Mouse (Mus musculus): ENCODE results near the gene Vav2.

DNA sequence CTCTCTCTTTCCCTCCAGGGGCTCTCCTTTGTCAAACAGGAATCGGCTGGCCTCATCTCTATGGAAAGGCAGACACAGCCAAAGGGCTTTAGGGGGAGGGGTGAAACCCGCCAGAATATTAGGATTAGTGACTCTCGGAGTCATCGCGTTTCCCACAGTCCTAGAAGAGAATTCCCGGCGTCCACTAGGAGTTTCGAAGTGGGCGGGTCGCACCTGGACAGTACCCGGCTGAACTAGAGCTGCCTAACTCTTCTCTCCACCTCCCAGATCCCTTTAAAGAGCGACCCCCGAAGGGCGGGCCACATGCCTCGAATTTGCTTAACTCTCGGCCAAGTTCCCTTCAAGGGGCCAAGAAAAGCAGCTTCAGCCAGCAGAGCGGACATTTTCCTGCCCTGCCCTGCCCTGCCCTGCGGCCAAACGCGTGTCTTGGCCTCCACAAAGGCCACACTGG, 1.6 kb downstream of the Vav2 start:
- TF ChIP-seq CTCF (IDR thresholded peaks at IDR 0.05; ENCODE audit: low read depth) (no peak), EP300 (IDR thresholded peaks at IDR 0.05; ENCODE audit: low read depth) (no peak)
